Mouse (Mus musculus) hindbrain, embryonic 10.5 days (tissue): ENCODE data around the gene Tfpi2. TPM values are rescaled to one million over a fixed set of nuclear protein-coding genes. Genes with fewer than 3 reads are reported as not detected.

ENCODE experiments used
- DNase-seq: peaks from one replicate; pipeline ENCODE4 v3.0.0-alpha.2; 2017; ENCODE audit warnings: low spot score
- H3K27ac ChIP-seq: fragments of 300-500 bp; sonication (generic); 2 replicates; pipeline ENCODE4 v1.5.1; 2016; ENCODE audit warnings: mild to moderate bottlenecking, moderate library complexity
- H3K27me3 ChIP-seq: fragments of 300-500 bp; sonication (generic); 2 replicates; pipeline ENCODE4 v1.6.1; 2016; ENCODE audit warnings: mild to moderate bottlenecking; ENCODE audit not compliant: poor library complexity, insufficient read depth, severe bottlenecking
- H3K36me3 ChIP-seq: fragments of 300-500 bp; sonication (generic); 2 replicates; pipeline ENCODE4 v1.6.1; 2016; ENCODE audit warnings: mild to moderate bottlenecking, moderate library complexity
- H3K4me1 ChIP-seq: fragments of 300-500 bp; sonication (generic); replicated peaks from 2 replicates; pipeline ENCODE4 v1.6.1; 2016; ENCODE audit warnings: mild to moderate bottlenecking
- H3K4me3 ChIP-seq: fragments of 300-500 bp; sonication (generic); 2 replicates; pipeline ENCODE4 v1.5.1; 2016; ENCODE audit warnings: mild to moderate bottlenecking, moderate library complexity
- H3K9me3 ChIP-seq: fragments of 300-500 bp; sonication (generic); 2 replicates; pipeline ENCODE4 v1.6.1; 2016; ENCODE audit warnings: mild to moderate bottlenecking, moderate library complexity
- WGBS: fragments of 180-500 bp; shearing (Covaris S2); methylation state at CpG from one replicate; pipeline ENCODE4 v1.1.7; 2016; 5-methylcytosine and 5-hydroxymethylcytosine counted together
- polyA plus RNA-seq: library from polyadenylated mRNA; unstranded; fragments of >200 nt; fragmentation: Nextera tagmentation; extraction: Ambion mirVana; gene quantifications from 2 replicates; pipeline ENCODE4 v1.2.1, GENCODE M21; 2016

Gene Tfpi2
- polyA plus RNA-seq, result 0.42 and 0.45 TPM in 2 replicates

DNA sequence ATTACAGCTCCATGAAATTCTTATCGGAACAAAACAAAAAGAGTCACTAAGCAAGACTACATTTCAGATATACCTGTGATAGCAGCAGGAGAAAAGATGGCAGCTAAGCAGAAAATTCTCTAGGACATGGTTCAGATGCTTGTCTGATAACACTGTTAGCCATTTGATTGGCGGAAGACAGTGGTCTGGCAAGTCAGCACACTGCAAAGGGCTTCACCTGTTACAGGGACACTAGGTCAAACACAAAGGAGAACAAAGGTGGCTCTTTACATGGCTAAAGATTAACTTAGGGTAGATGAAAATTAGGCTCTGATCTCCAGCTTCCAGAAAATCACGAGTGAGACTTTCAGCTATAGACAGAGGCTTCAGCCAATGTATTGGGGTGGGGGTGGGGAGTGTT is at the start of gene Tfpi2:
Gene Tfpi2, minus strand, starts transcription at position 170 of the 400 bp plus-strand sequence.
- no peak for DNase-seq
- Histone ChIP-seq H3K9me3 (no peaks in the 10 kb centered on the region), H3K4me3 (no peak within 1 kb of the TSS), H3K36me3 (no peaks in the 10 kb centered on the region), H3K4me1 (no peaks in the 10 kb centered on the region), H3K27ac (no peak within 1 kb of the TSS), H3K27me3 (no peaks in the 10 kb centered on the region)
- WGBS, result 77% methylated on average over 3 of the region's 3 CpGs

DNA sequence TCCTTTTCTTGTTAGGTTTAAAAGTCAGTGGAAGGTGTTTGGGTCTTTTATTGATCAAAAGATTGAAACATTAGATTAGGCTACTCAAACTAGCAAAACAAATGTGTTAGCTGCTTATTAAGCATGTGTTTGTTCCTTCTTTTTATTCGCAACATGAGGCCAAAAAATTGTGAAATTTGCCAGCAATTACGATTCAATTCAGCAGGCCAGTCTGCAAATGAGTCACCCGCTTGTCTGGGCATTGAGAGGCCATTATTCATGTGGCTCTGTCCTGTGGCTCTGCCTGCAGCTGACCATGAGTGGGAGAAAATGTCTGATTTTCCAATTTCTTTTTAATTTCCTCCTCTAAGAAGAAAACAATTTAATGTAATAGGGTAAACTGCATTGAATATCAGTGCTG is 42.2 kb upstream of the Tfpi2 start:
- Histone ChIP-seq H3K27me3 (no peaks in the 10 kb centered on the region), H3K4me1 (no peaks in the 10 kb centered on the region), H3K9me3 (no peaks in the 10 kb centered on the region), H3K4me3 (no peak overlapping the region), H3K27ac (no peak overlapping the region), H3K36me3 (no peaks in the 10 kb centered on the region)
- 88% methylated on average over 3 of the region's 3 CpGs for WGBS
- no peak for DNase-seq

DNA sequence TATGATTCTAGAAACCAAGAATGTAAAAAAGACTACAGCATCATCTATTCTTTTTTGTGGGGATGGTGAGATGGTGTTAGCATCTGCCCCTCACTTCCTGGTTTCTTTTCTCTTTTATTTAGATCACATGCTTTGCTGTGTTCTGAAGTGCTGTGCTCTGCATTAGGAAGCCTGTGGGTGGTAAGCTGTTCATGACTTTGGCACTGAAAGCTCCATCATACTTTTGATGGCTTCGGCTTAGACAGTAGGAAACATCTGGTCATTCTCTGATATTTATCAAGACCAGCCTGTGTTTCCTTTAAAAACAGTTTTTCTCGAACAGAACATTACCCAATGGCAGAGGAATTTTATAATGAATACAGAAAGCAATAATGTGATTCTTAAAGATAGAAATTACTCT is 37.6 kb upstream of the Tfpi2 start:
- Histone ChIP-seq H3K4me3 (no peak overlapping the region), H3K4me1 (no peaks in the 10 kb centered on the region), H3K27me3 (no peaks in the 10 kb centered on the region), H3K36me3 (no peaks in the 10 kb centered on the region), H3K27ac (no peak overlapping the region), H3K9me3 (no peaks in the 10 kb centered on the region)
- DNase-seq, result no peak
- 81% methylated on average over 2 of the region's 2 CpGs for WGBS

DNA sequence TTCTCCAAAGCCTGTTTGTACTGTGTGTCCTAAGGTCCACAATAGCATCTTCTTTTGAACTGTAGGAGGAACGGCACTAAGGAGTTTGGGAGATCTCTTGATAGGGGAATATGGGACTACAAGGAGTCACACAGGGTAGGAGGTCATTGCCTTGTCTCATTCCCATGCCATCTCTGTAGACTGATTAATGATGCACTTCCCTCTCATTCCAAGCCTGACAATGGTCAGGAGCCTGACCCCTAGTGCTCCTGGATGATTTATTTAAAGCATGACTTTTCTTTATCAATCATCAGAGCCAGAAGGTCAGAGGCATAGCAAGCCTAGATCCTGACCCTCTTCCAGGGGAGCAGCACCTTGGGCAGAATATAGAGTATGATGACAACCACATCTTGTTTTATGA is 33.9 kb upstream of the Tfpi2 start:
- DNase-seq, result no peak
- 66% methylated on average over 1 of the region's 1 CpGs for WGBS
- Histone ChIP-seq H3K36me3 (no peaks in the 10 kb centered on the region), H3K9me3 (no peaks in the 10 kb centered on the region), H3K4me1 (no peaks in the 10 kb centered on the region), H3K4me3 (no peak overlapping the region), H3K27ac (no peak overlapping the region), H3K27me3 (no peaks in the 10 kb centered on the region)

DNA sequence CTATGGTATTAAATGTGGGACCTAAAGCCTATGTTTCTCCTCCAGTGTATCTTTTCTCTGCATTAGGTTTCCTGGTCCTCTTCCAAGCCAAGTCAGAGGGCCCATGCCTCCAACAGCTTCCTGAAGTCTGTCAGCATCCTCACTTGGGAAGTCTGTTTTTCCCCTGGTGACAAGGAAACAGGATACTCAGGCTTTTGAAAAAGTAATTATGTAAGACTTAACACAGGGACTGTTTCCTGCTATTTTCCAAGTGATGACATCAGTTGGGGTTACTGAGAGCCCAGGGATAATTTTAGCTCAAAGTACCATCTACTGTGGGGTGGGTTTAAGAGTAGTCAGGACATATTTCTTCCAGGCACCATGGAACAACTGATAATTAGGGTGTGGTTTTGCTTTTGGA is 20.8 kb upstream of the Tfpi2 start:
- Histone ChIP-seq H3K4me3 (no peak overlapping the region), H3K36me3 (no peaks in the 10 kb centered on the region), H3K9me3 (no peaks in the 10 kb centered on the region), H3K4me1 (no peaks in the 10 kb centered on the region), H3K27me3 (no peaks in the 10 kb centered on the region), H3K27ac (no peak overlapping the region)
- DNase-seq, result no peak

DNA sequence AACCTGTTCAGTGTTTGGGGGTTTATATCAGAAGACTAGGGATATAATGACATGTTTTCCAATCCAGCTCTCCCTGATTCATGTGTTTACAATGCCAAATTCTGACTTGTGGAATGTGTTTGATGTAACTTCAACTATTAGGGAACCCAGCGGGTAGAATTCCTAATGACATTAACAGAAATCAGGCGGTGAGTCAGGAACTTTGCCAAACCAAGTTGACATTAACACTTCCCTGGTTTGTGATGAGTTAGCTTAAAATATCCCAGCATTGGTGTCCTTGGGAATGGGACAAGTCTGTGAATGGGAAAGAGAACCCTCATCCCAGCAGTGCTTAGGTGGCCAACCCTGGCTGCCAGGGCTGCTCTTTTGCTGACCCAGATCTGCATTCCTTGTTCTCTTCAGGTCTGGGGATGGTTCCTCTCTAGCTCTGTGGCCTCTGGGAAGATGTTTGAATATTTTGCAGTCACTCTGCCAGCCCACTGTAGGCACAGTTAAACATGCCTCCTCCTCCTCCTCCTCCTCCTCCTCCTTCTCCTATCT is 19.9 kb upstream of the Tfpi2 start:
- Histone ChIP-seq H3K27ac (no peak overlapping the region), H3K36me3 (no peaks in the 10 kb centered on the region), H3K4me1 (peaks cover 9% of the 10 kb centered on the region), H3K4me3 (no peak overlapping the region), H3K9me3 (no peaks in the 10 kb centered on the region), H3K27me3 (no peaks in the 10 kb centered on the region)
- 79% methylated on average over 2 of the region's 2 CpGs for WGBS
- DNase-seq, result no peak

DNA sequence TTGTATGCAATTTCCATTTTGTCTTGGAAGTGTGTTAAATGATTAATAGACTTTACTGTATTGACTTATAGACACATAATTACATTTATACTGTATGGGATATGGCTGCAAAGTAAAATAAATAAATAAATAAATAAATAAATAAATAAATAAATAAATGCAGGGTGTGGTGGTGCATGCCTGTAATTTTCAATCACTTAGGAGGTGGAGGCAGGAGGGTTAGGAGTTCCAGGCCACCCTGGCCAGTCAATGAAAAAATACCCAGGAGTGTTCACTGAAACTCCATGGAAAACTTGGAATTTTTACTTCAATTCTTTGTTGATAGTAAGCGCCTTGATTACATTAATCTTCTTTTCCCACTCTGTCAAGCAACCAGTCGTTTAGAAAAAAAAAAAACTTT is 16.1 kb upstream of the Tfpi2 start:
- DNase-seq, result no peak
- Histone ChIP-seq H3K4me3 (peak overlapping the region; percentile 54; the same call in 1 of the 2 replicates), H3K27ac (no peak overlapping the region), H3K36me3 (no peaks in the 10 kb centered on the region), H3K9me3 (no peaks in the 10 kb centered on the region), H3K27me3 (no peaks in the 10 kb centered on the region), H3K4me1 (peaks cover 18% of the 10 kb centered on the region)
- 78% methylated on average over 2 of the region's 2 CpGs for WGBS

DNA sequence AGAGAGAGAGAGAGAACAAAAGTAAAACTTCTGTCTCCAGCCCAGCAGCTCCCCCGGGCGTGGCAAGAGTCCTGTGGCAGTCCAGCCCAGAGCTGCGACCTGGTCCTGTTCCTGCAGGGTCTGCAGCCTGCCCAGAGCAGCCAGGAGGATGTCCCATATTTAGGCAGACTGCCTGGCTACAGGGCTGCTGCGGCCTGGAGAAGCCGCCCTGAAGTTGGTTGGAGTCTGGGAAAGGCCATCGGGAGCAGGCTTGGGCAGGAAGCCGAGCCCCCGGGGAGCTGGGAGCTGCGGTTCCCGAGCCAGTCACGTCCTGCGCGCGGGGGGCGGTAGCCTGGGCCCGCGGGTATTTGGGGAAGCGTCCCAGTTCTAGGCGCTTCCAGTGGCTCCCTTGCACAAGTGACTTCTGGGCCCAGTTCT is 15.2 kb upstream of the Tfpi2 start, which contains the start of gene Gng11:
Gene Gng11, plus strand, starts transcription at position 15 of the 417 bp plus-strand sequence.
- peak; percentile 65 for DNase-seq
- Histone ChIP-seq H3K4me3 (peak within 1 kb of the TSS; percentile 54), H3K27ac (peak within 1 kb of the TSS; percentile 88), H3K27me3 (no peaks in the 10 kb centered on the region), H3K9me3 (no peaks in the 10 kb centered on the region), H3K36me3 (no peaks in the 10 kb centered on the region), H3K4me1 (peaks cover 22% of the 10 kb centered on the region)
- WGBS, result 3% methylated on average over 19 of the region's 19 CpGs

DNA sequence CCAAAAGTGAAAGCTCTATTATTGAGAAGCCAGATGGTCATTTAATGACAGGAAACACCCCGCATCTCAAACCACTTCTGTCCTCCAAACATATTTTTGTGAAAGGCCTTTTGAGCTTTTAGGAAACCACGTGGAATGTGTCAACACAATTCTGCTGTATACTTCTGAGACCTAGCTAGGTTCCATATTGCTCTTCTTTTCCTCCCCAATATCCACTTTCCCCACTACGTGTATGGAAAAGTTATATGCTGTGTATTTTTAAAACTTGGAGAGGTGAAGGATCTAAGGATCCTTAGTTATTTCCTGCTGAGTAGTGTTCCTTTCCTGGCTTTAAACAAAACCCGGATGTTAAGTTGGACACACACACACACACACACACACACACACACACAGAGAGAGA is 14.7 kb upstream of the Tfpi2 start:
- no peak for DNase-seq
- H3K27ac ChIP-seq, result peak overlapping the region; percentile 88; the same call in 1 of the 2 replicates
- H3K36me3 ChIP-seq, result no peaks in the 10 kb centered on the region
- H3K27me3 ChIP-seq, result no peaks in the 10 kb centered on the region
- peaks cover 22% of the 10 kb centered on the region for H3K4me1 ChIP-seq
- H3K9me3 ChIP-seq, result no peaks in the 10 kb centered on the region
- peak overlapping the region; percentile 54 for H3K4me3 ChIP-seq
- whole genome bisulfite sequencing, result 54% methylated on average over 4 of the region's 4 CpGs

DNA sequence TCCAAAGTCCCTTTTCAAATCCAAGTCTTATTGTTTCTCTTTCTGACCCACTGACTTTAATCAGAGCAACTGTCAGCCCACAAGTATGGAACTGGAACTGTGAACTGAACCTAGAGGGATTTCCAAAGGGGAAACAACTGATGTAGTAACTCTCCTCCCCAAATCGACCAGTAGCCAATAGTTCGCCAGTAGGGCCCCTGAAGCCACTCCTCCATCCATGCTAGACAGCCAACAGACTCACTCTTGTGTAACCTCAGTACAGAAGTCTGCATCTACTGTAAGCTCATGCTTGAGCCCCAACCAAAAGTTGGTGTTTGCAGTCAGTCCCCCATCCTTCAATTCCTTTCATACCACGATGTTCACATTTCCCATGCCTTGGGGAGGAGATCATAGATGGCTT is 12.0 kb upstream of the Tfpi2 start:
- H3K36me3 ChIP-seq, result no peaks in the 10 kb centered on the region
- H3K4me3 ChIP-seq, result no peak overlapping the region
- peaks cover 22% of the 10 kb centered on the region for H3K4me1 ChIP-seq
- no peak overlapping the region for H3K27ac ChIP-seq
- H3K9me3 ChIP-seq, result no peaks in the 10 kb centered on the region
- WGBS, result 79% methylated on average over 3 of the region's 3 CpGs
- no peak for DNase-seq
- H3K27me3 ChIP-seq, result no peaks in the 10 kb centered on the region

DNA sequence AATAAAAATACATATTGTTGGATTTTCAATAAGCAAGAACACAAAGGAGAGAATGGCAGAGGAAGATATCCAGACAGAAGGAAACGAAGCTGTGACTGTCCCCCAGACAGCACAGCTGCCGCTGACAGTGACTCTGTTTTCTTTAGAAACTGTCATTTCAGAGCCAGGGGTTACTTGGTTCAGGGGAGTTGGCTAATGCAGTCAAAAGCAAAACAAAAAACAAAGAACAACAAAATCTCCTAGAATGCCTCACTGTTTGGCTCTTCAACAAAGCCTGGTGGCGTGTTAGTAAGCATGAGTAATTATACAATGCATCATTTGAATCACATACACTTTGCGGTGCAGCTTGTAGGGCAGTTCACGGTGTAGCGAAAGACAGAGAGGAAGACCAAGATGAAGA is 10.6 kb upstream of the Tfpi2 start:
- no peak overlapping the region for H3K27ac ChIP-seq
- H3K4me3 ChIP-seq, result no peak overlapping the region
- peaks cover 21% of the 10 kb centered on the region for H3K4me1 ChIP-seq
- H3K9me3 ChIP-seq, result no peaks in the 10 kb centered on the region
- peak; percentile 5 for DNase-seq
- H3K27me3 ChIP-seq, result no peaks in the 10 kb centered on the region
- no peaks in the 10 kb centered on the region for H3K36me3 ChIP-seq
- 62% methylated on average over 6 of the region's 6 CpGs for WGBS

DNA sequence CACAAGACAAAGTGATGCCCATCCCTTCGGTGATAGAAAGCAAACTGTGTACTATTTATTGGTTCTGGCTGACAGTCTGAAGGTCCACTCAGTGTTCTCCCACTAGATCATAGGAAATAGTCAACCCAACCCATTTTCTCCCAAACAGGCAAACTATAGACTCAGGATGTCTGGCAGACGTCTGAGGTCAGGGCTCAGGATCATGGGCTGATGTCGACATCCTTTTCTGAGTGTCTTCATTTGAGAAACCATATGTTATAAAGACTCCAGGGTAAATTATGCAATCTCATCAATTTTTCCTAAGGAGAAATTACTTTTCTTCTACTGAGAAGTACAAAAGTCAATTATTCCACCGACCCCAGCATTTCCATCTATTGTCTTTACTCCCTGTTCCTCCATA is 9.4 kb upstream of the Tfpi2 start:
- H3K4me1 ChIP-seq, result peaks cover 10% of the 10 kb centered on the region; the same call in 1 of the 2 replicates
- no peaks in the 10 kb centered on the region for H3K36me3 ChIP-seq
- no peak overlapping the region for H3K4me3 ChIP-seq
- 80% methylated on average over 4 of the region's 4 CpGs for WGBS
- no peaks in the 10 kb centered on the region for H3K9me3 ChIP-seq
- no peaks in the 10 kb centered on the region for H3K27me3 ChIP-seq
- DNase-seq, result no peak
- no peak overlapping the region for H3K27ac ChIP-seq

DNA sequence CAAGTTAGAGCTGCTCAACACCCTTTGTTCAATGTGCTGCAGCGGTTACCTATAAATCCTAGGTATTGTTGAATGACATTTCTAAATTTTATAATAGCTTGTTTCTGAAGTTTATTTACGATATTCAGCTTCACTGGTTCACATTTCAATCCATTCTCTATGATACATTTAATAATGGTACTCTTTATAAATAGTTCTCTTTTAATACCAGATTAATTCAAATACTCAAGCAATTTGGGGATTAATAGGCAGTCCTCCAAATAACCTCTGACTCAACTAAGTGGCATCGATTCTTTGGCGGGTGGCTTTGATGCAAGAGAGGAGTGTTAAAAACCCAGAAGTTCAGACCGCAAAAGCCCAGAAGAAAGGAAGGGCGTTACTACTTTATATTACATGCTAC is 4.8 kb upstream of the Tfpi2 start, which contains the start of gene Gngt1:
Gene Gngt1, plus strand, starts transcription at position 301 of the 400 bp plus-strand sequence.
- Histone ChIP-seq H3K36me3 (no peaks in the 10 kb centered on the region), H3K27ac (no peak within 1 kb of the TSS), H3K4me3 (no peak within 1 kb of the TSS), H3K9me3 (no peaks in the 10 kb centered on the region), H3K27me3 (no peaks in the 10 kb centered on the region), H3K4me1 (no peaks in the 10 kb centered on the region)
- WGBS, result 89% methylated on average over 6 of the region's 6 CpGs
- DNase-seq, result no peak
